Mouse (Mus musculus) Patski (cell line): Measurements from ENCODE around the gene Gpa33. TPM values are rescaled to one million over a fixed set of nuclear protein-coding genes. Genes with fewer than 3 reads are reported as not detected.

Experiments used
- ATAC-seq: fragments of 100-300 bp; one replicate; pipeline ENCODE4 v1.8.0; 2021
- CTCF ChIA-PET: fragments of 350-600 bp; sonication (Branson Sonifier 250); formaldehyde crosslinking; loops from one replicate; lab custom pipeline; 2022; ENCODE audit warnings: inconsistent platforms; lab: Charles Lee
- POLR2A ChIA-PET: fragments of 350-600 bp; sonication (Branson Sonifier 250); formaldehyde crosslinking; loops from one replicate; lab custom pipeline; 2022; ENCODE audit warnings: antibody characterized with exemption, inconsistent platforms; lab: Charles Lee
- DNase-seq: peaks from one replicate; pipeline ENCODE4 v3.0.0-alpha.2; 2011; ENCODE audit warnings: low read depth, low spot score
- H3K27me3 ChIP-seq: fragments of 371-371 bp; one replicate; pipeline ENCODE4 v1.5.1; 2021
- CTCF ChIP-seq: fragments of 100-300 bp; IDR thresholded peaks from one replicate; pipeline ENCODE4 v1.5.1; 2021
- in situ Hi-C: fragments of 300-500 bp; cut with MboI; formaldehyde crosslinking; loops from 3 replicates; pipeline ENCODE4 v1.11.1; 2018; ENCODE audit warnings: low pct_unique_long_range_greater_than_20kb, mixed read lengths
- polyA plus RNA-seq: library from polyadenylated mRNA; unstranded; gene quantifications from one replicate; pipeline ENCODE4 v1.2.3, GENCODE M21; 2021

The Gpa33 gene
- polyA plus RNA-seq, 1 experiment from 2014 or later, result not detected

GRCm38 (mm10) chr1:166151341-166151740 is 21.3 kb downstream of the Gpa33 start:
- POLR2A ChIA-PET, result no interaction called here
- no peak for TF ChIP-seq CTCF
- peaks cover 27% of the 10 kb centered on the region for H3K27me3 ChIP-seq
- CTCF ChIA-PET, result interaction anchor here (1.1 to 2.8 kb wide), 3 partner anchors 149 to 371 kb away, joined by 3 to 9 read pairs (median 7); partner anchors contain the start of gene Pou2f1
- DNase-seq, result no peak
- ATAC-seq, result no peak
- in situ Hi-C loops, result loop anchor here (5.0 kb wide), 4 partner anchors 49 to 374 kb away; no protein-coding TSS in a partner anchor

GRCm38 (mm10) chr1:166152034-166152433 is 22.0 kb downstream of the Gpa33 start:
- no peak for DNase-seq
- peaks cover 32% of the 10 kb centered on the region for H3K27me3 ChIP-seq
- ChIA-PET CTCF (interaction anchor here (1.1 to 2.8 kb wide), 3 partner anchors 150 to 372 kb away, joined by 3 to 9 read pairs (median 7); partner anchors contain the start of gene Pou2f1), POLR2A (no interaction called here)
- in situ Hi-C loops, result loop anchor here (5.0 kb wide), 4 partner anchors 50 to 375 kb away; no protein-coding TSS in a partner anchor
- no peak for ATAC-seq
- TF ChIP-seq CTCF, result no peak

GRCm38 (mm10) chr1:166153351-166154120 is 23.5 kb downstream of the Gpa33 start:
- POLR2A ChIA-PET, result interaction anchor here (0.6 kb wide), 1 partner anchor 207 kb away, joined by 5 read pairs; no protein-coding TSS in a partner anchor
- CTCF ChIA-PET, result interaction anchor here (0.6 to 2.4 kb wide), 16 partner anchors 14 to 384 kb away, joined by 3 to 11 read pairs (median 4); partner anchors contain the start of gene Pou2f1
- in situ Hi-C loops, result loop anchor here (5.0 kb wide), 4 partner anchors 51 to 376 kb away; no protein-coding TSS in a partner anchor
- peaks cover 30% of the 10 kb centered on the region for H3K27me3 ChIP-seq
- DNase-seq (no peak), ATAC-seq (peak; percentile 74)
- TF ChIP-seq CTCF, result peak; percentile 92

- ChIA-PET POLR2A (interaction anchor here (0.6 kb wide), 1 partner anchor 206 kb away, joined by 5 read pairs; no protein-coding TSS in a partner anchor), CTCF (interaction anchor here (0.8 to 2.4 kb wide), 15 partner anchors 14 to 385 kb away, joined by 3 to 11 read pairs (median 4); partner anchors contain the start of gene Pou2f1)
- no peak for DNase-seq
- in situ Hi-C loops, result loop anchor here (5.0 kb wide), 4 partner anchors 52 to 377 kb away; no protein-coding TSS in a partner anchor
- TF ChIP-seq CTCF, result peak; percentile 97
- peak; percentile 61 for ATAC-seq
- H3K27me3 ChIP-seq, result peaks cover 24% of the 10 kb centered on the region
Measured at GRCm38 (mm10) chr1:166154162-166155112, 24.4 kb downstream of the Gpa33 start.

- no peak for TF ChIP-seq CTCF
- ChIA-PET CTCF (interaction anchor here (2.2 to 2.4 kb wide), 2 partner anchors 377 to 381 kb away, joined by 6 to 11 read pairs; no protein-coding TSS in a partner anchor), POLR2A (no interaction called here)
- in situ Hi-C loops, result no loop called here
- DNase-seq (no peak), ATAC-seq (no peak)
- H3K27me3 ChIP-seq, result peaks cover 24% of the 10 kb centered on the region
Measured at GRCm38 (mm10) chr1:166155113-166155494, 25.1 kb downstream of the Gpa33 start.

GRCm38 (mm10) chr1:166157712-166158111 is 27.7 kb downstream of the Gpa33 start:
- ChIA-PET POLR2A (no interaction called here), CTCF (interaction anchor here (1.1 to 1.4 kb wide), 2 partner anchors 158 to 383 kb away, joined by 3 read pairs; no protein-coding TSS in a partner anchor)
- DNase-seq, result no peak
- in situ Hi-C loops, result no loop called here
- H3K27me3 ChIP-seq, result peaks cover 26% of the 10 kb centered on the region
- TF ChIP-seq CTCF, result no peak
- ATAC-seq, result no peak

GRCm38 (mm10) chr1:166158664-166159063 is 28.6 kb downstream of the Gpa33 start:
- in situ Hi-C loops, result no loop called here
- ATAC-seq, result no peak
- ChIA-PET POLR2A (no interaction called here), CTCF (interaction anchor here (1.1 kb wide), 1 partner anchor 157 kb away, joined by 3 read pairs; no protein-coding TSS in a partner anchor)
- H3K27me3 ChIP-seq, result peaks cover 27% of the 10 kb centered on the region
- DNase-seq, result no peak
- peak; percentile 28 for TF ChIP-seq CTCF

GRCm38 (mm10) chr1:166160111-166160510 is 30.1 kb downstream of the Gpa33 start:
- DNase-seq (no peak), ATAC-seq (no peak)
- in situ Hi-C loops, result loop anchor here (5.0 to 10.0 kb wide), 2 partner anchors 55 to 162 kb away; no protein-coding TSS in a partner anchor
- no peak for TF ChIP-seq CTCF
- ChIA-PET POLR2A (no interaction called here), CTCF (interaction anchor here (0.9 to 2.9 kb wide), 3 partner anchors 11 to 159 kb away, joined by 3 to 10 read pairs (median 3); no protein-coding TSS in a partner anchor)
- H3K27me3 ChIP-seq, result peaks cover 21% of the 10 kb centered on the region

GRCm38 (mm10) chr1:166160569-166161445 is 30.8 kb downstream of the Gpa33 start:
- TF ChIP-seq CTCF, result peak; percentile 80
- ChIA-PET CTCF (interaction anchor here (0.9 to 2.9 kb wide), 7 partner anchors 10 to 387 kb away, joined by 3 to 10 read pairs (median 3); no protein-coding TSS in a partner anchor), POLR2A (no interaction called here)
- in situ Hi-C loops, result loop anchor here (5.0 to 10.0 kb wide), 2 partner anchors 54 to 161 kb away; no protein-coding TSS in a partner anchor
- DNase-seq (no peak), ATAC-seq (peak; percentile 72)
- H3K27me3 ChIP-seq, result peaks cover 14% of the 10 kb centered on the region
